Mouse (Mus musculus): ENCODE measurements at regions not wholly inside any gene's neighbourhood (a gene's known extent, or its start where the extent isn't known, plus 50 kb on each side); places are given as distances from the start of the nearest gene placed in this dataset.

DNA sequence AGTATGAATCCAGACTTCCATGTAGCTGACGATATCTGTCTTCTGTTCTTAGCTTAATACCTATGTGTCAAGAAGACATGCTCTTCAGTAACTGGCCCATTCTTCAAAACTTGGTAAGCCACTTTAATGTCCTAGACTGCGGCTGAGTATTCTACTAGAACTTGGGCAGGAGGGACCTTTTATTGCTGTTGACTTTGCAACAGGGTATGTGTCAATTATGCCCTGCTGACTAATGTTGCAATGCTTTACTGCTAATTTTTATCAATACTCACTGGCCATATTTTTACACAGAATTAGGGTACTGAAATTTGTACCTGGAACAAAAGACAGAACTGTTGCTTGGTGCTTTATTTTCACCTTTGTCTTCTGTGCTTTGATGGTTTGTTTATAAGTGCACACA is 746.9 kb downstream of the Ppargc1a start:
- DNase-seq (ENCODE audit: extremely low spot score), result no peak

DNA sequence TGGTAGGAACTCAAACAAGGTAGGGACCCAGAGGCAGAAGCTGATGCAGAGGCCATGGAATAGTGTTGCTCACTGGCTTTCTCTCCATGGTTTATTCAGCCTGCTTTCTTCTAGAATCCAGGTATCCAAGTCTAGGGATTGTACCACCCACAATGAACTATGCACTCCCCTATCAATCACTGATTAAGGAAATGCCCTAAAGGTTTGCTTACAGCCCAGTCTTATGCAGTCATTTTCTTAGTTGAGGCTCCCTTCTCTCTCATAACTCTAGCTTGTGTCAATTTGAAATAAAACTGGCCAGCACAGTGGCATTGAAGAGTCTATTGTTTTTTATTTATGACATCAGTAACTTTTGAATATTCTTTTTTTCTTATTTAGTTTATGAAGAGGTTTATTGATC is 747.6 kb downstream of the Ppargc1a start:
- no peak for DNase-seq (ENCODE audit: extremely low spot score)

GRCm38 (mm10) chr5:50795310-50795709 is 736.5 kb upstream of the Adgra3 start:
- DNase-seq (ENCODE audit: extremely low spot score), result no peak

- DNase-seq (ENCODE audit: extremely low spot score), result no peak
Measured at GRCm38 (mm10) chr5:50794453-50795169, 735.8 kb upstream of the Adgra3 start.

DNA sequence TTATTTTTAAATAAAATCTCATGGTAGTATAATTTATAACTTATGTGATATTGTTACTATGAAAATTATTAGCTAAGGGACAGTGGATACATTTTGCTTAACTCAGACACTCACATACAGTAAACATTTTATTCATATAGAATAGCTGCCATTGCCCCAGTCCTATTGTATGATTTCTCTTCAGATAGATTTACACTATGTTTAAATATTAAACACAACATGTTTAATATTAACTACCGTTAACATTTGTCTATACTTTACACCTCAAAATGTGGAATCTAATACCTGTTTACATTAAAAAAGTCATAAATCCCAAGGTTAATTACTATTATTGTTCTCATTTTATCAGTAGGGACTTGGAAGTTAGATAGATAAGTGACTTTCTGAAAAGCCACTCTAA is 734.8 kb upstream of the Adgra3 start:
- DNase-seq (ENCODE audit: extremely low spot score), result no peak

GRCm38 (mm10) chr5:50785273-50785672 is 726.5 kb upstream of the Adgra3 start:
- peak; percentile 3 for DNase-seq (ENCODE audit: extremely low spot score)

DNA sequence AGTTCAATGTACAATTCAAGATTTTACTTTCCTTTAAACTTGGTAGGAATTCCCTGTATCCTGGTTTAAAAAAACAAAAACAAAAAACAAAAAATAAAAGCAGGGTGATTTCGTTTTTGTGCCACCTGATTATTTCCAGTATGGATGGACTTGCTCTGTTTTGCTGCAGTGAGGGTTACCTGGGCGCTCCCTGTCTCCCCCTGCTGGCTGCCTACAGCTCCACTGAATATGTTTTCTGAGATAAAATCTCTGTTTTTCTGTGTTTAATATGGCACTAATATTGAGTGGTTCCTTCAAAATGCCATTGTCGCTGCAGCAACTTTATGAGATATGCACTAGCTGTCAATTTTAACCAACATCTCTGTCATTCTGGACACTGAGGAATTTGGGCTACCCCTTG is 720.3 kb upstream of the Adgra3 start:
- DNase-seq (ENCODE audit: extremely low spot score), result no peak

DNA sequence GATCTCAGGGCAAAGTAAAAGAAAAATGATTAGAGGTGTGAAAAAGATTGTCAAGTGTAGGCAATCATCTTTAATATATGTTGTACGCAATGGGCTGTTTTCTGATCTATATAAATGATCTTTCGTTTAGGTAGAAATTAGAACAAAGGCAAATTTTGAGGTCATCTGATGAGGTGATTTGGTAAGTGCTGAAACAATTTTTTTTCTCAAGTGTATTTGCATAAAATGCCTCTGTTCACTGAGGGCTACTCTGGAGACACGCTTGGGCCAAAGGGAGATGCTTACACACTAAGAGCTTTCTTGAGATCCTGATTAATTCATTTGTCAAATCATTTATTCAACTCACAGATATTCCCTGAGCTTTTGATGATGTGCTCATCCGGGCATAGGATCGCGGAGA is 719.4 kb upstream of the Adgra3 start:
- no peak for DNase-seq (ENCODE audit: extremely low spot score)

GRCm38 (mm10) chr5:50762261-50762660 is 703.5 kb upstream of the Adgra3 start:
- DNase-seq (ENCODE audit: extremely low spot score), result no peak

DNA sequence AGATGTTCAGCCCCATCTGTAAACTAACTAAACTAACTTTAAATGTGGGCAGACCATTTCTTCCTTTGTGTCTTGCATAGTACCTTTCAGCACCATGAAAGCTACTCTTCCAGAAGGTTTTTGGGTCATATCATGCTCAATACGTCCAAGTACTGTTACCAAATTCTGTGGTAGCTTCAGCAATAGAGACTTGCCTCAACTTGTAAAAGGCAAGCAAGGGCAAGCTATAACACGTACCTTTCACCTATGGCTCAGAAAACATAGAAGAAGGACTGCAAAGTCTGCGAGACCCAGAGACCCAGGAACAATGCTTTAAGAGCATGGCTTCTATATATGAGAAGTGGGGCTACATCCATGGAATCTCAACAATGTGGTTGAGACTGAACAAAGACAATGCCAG is 701.6 kb upstream of the Adgra3 start:
- DNase-seq (ENCODE audit: extremely low spot score), result no peak

- DNase-seq (ENCODE audit: extremely low spot score), result peak; percentile 22
Measured at GRCm38 (mm10) chr5:50752766-50753165, 694.0 kb upstream of the Adgra3 start.

DNA sequence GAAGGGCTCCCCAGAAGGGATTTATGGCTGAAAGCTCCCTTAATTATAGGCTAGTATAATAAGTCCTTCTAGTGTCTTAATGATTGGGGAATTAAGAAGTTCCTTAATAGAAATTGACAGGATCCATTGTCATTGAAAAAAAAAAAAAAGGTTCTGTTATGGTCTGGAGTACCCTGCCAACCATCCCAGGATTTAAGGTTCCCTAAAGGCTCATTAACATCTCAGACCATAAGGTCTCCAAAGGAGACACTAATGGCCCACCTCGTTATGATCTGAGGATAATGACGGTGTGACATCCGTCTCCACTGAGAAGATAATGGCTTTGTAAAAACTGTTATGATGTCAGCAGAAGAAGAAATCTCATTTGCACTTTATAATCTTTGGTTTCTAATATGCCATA is 692.6 kb upstream of the Adgra3 start:
- DNase-seq (ENCODE audit: extremely low spot score), result no peak

DNA sequence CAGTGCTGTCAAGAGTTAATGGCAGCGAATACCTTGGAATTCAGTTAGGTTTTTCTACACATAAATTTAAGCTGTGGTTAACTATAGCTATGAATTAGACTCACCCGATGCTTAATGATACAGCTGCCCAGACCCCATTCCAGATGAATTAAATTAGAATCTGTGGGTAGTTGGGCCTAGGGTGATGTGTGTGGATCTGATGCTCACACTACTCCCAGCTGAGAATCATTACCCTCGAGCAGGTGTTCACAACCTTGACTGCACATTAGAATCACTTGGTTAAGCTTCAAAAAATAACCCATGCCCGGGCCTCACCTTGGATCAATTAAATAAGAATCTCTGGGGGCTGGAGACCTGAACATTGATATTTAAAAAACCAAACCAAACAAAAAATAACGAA is 684.2 kb upstream of the Adgra3 start:
- no peak for DNase-seq (ENCODE audit: extremely low spot score)

DNA sequence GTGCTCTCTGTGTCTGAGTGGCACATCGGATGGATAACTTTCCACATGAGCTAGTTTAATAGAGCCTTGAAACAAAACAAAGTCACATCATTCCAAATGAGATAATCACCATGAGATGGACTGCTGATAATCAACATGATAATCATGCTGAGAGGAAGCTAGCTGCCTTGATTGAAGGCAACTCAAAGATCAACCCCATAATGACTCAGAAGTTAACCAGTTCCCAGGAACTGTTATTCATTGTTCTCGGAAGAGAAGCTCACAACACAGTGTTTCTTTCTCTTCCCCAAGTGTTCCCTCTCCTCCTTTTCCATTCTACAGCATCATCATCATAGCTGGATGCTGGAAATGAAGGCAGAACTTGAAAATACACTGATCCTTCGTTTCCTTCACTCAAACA is 674.9 kb upstream of the Adgra3 start:
- no peak for DNase-seq (ENCODE audit: extremely low spot score)

DNA sequence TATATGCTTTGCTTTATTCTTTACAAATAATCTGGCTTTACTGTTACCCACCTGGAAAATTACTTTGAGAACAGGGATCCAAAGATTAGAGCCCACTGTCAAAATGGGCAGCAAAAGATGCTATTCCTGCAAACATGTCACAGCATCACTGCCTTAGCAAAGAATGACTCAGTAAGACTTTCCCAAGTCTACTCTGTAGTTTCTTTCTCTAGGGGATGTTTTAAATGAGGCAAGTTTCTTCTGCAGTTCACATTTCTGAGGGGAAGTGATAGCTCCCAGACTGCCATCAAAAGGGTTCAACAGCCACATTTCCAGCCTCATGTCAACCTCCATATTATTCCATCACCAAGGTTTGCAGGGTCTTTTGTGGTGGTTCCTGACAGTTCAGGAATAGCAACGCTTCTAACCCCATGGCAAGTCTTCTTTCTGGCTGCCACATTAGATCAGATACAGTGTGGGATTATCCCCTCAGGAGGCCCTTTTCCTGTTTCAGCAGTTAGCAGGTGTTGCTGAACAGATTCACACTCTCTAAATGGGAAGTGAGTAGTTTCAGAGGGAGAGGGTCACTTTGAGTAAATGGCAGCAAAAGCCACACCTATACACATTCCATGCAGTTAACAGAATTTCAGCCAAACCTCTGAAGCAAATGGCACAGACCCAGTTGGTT is 669.7 kb upstream of the Adgra3 start:
- DNase-seq (ENCODE audit: extremely low spot score), result no peak

- no peak for DNase-seq (ENCODE audit: extremely low spot score)
Measured at GRCm38 (mm10) chr5:50706945-50707663, 648.3 kb upstream of the Adgra3 start.

GRCm38 (mm10) chr5:50698084-50698483 is 639.3 kb upstream of the Adgra3 start:
- peak; percentile 53 for DNase-seq (ENCODE audit: extremely low spot score)

DNA sequence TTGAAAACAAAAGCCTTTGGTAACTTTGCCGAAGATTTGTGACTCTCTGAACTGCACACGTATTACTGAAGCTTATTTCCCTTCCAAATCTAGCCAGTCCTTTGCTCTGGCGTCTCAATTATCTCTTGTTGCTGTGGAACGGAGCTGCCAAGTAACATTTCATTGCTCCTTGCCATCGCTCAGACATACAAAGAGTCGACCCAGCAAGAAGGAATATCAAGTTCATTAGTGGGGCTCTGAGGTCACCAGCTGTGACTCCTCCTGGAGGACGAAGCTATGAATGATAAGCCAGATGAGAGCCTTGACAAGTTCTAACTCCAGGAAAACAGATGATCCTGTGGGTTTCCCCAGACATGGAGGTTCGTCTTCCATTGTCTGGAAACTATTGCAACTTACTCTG is 638.8 kb upstream of the Adgra3 start:
- peak; percentile 22 for DNase-seq (ENCODE audit: extremely low spot score)

DNA sequence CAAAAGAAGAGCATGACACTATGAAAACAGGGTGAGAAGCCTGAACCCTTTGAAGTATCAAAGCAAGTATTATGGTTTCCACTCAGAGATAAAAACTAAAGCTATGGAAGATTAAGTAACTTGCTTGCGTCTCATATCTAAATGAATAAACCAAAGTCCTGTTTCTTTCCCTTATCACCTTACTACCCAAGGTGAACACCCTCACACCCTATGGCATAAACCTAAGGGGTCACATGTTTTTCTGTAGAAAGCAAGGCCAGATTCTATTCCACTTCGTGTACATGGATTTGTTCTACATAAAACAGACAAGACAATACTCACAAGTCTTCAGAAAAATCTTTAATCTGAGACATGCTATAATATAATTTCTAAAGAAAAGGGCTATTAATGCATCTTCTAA is 629.6 kb upstream of the Adgra3 start:
- DNase-seq (ENCODE audit: extremely low spot score), result no peak

GRCm38 (mm10) chr5:50683966-50684365 is 625.2 kb upstream of the Adgra3 start:
- no peak for DNase-seq (ENCODE audit: extremely low spot score)

GRCm38 (mm10) chr5:50636539-50636938 is 577.7 kb upstream of the Adgra3 start:
- DNase-seq (ENCODE audit: extremely low spot score), result no peak

- no peak for DNase-seq (ENCODE audit: extremely low spot score)
Measured at GRCm38 (mm10) chr5:50626648-50627047, 567.8 kb upstream of the Adgra3 start.

DNA sequence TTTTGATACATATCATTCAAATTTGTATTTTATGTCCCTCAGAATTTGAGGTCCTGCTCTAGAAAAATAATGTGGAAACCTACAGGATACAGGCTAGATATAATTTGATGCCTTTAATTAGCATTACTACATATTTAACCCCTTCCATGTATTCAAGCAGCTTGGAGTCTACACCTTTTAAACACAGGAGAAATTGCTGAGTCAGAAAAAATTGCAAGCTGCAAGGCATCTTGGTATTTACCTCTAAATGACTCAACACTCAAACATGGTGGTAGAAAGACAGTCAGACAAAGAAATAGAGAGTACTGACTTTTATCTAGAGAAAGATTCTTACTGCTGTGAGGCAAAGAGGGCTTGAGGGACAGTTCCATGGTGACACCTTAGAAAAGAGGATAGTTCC is 565.4 kb upstream of the Adgra3 start:
- DNase-seq (ENCODE audit: extremely low spot score), result no peak

Data from embryo, embryonic 9.5 days (tissue).